8 mouse cellular contexts compared by ENCODE assay signal in genomic region chr11:31637788-31638373, GRCm38 (mm10). TPM values are rescaled to one million over a fixed set of nuclear protein-coding genes. Genes with fewer than 3 reads are reported as not detected.
A peak's percentile ranks its signal among the peaks of the same experiment; 100 is the strongest.
DNase-seq lines count a peak whose midpoint lies in the region; ATAC-seq lines count a peak whose summit lies in the region.

No protein-coding gene starts in this region.

- H3K27ac ChIP-seq in forebrain, embryonic 14.5 days (ENCODE audit: low read depth, low read length) = no peak overlapping the region

- DNase-seq in MN1 (ENCODE audit: low spot score) = peak; percentile 83
- DNase-seq in cerebellum, adult 11-12 months = peak; percentile 32
- DNase-seq in forebrain, embryonic 14.5 days (ENCODE audit: low spot score) = peak; percentile 82
- peak; percentile 47 for DNase-seq in layer of hippocampus, adult 9-11 months
- DNase-seq in lung, postnatal 25 days (ENCODE audit: low spot score) = peak; percentile 72
- peak; percentile 59 for DNase-seq in retina, postnatal 7 days (ENCODE audit: low read depth, low spot score)
- DNase-seq in urinary bladder, adult 2 months (ENCODE audit: low spot score) = peak; percentile 35

- ATAC-seq in forebrain, embryonic 14.5 days = peak; percentile 85
- ATAC-seq in hematopoietic stem cell, adult 5-6 weeks (replicated peaks in 1 of 2; ENCODE audit: insufficient read depth in 1 of 2, low FRiP score in 2 of 2, low TSS enrichment in 1 of 2, low read depth in 1 of 2, poor library complexity in 2 of 2, severe bottlenecking in 2 of 2) = peak; percentile 81 to 86

- H3K9ac ChIP-seq in forebrain, embryonic 14.5 days (ENCODE audit: low read length) = no peak overlapping the region

- no peaks in the 10 kb centered on the region for H3K27me3 ChIP-seq in forebrain, embryonic 14.5 days (replicated peaks; ENCODE audit: control insufficient read depth, insufficient read depth, low read length)

- no peak overlapping the region for H3K4me3 ChIP-seq in forebrain, embryonic 14.5 days (ENCODE audit: low read depth, low read length)

- WGBS in forebrain, embryonic 14.5 days = 26% methylated on average over 10 of the region's 10 CpGs

- no peaks in the 10 kb centered on the region for H3K36me3 ChIP-seq in forebrain, embryonic 14.5 days (ENCODE audit: control insufficient read depth, insufficient read depth, low read length)

- H3K4me2 ChIP-seq in forebrain, embryonic 14.5 days (ENCODE audit: low read length) = no peak overlapping the region

- no peaks in the 10 kb centered on the region for H3K9me3 ChIP-seq in forebrain, embryonic 14.5 days (replicated peaks; ENCODE audit: control insufficient read depth, low read length)

- H3K4me1 ChIP-seq in forebrain, embryonic 14.5 days (ENCODE audit: control insufficient read depth, insufficient read depth, low read length) = no peaks in the 10 kb centered on the region

RNA-seq across cellular contexts. Expression of gene Bod1, which starts 33.8 kb away (rescaled TPM):
- 154 and 184 TPM in 2 replicates for polyA plus RNA-seq in forebrain, embryonic 14.5 days (2014; fragmentation: Nextera tagmentation; extraction: Ambion mirVana)
- 29.8 and 36.1 TPM in 2 replicates for total RNA-seq in hematopoietic stem cell, adult 5-6 weeks (2017)
- 89.8 and 96.1 TPM in 2 replicates for polyA plus RNA-seq in urinary bladder, adult 2 months (2012; rRNA removed)

Comparison
In these comparisons a context has a peak if more than half of its experiments do, and no peak if none do; other contexts are left out.
1. DNase-seq: peak in every context shown above with its lines; median percentile 83 in MN1; 82 in forebrain, embryonic 14.5 days; 72 in lung, postnatal 25 days; 59 in retina, postnatal 7 days; 47 in layer of hippocampus, adult 9-11 months; 35 in urinary bladder, adult 2 months; 32 in cerebellum, adult 11-12 months.